Mouse (Mus musculus) lung, embryonic 16.5 days (tissue): ENCODE measurements around the gene Ghrhr. TPM values are rescaled to one million over a fixed set of nuclear protein-coding genes. Genes with fewer than 3 reads are reported as not detected.

Experiments used
- ATAC-seq: fragments of 200-750 bp; cut with Nextera tagmentation; 2 replicates; pipeline ENCODE4 v1.8.0; 2017; ENCODE audit warnings: low read depth, mild to moderate bottlenecking, moderate library complexity
- H3K27ac ChIP-seq: fragments of 300-500 bp; sonication (generic); 2 replicates; pipeline ENCODE4 v1.5.1; 2014; ENCODE audit warnings: mild to moderate bottlenecking, control low read depth, low read length
- H3K27me3 ChIP-seq: fragments of 300-500 bp; sonication (generic); 2 replicates; pipeline ENCODE4 v1.6.1; 2014; ENCODE audit warnings: low read depth, low read length, mixed read lengths; ENCODE audit not compliant: control insufficient read depth, insufficient read depth
- H3K36me3 ChIP-seq: fragments of 300-500 bp; sonication (generic); 2 replicates; pipeline ENCODE4 v1.6.1; 2014; ENCODE audit warnings: low read length; ENCODE audit not compliant: control insufficient read depth, insufficient read depth
- H3K4me1 ChIP-seq: fragments of 300-500 bp; sonication (generic); replicated peaks from 2 replicates; pipeline ENCODE4 v1.6.1; 2014; ENCODE audit warnings: low read length, mixed read lengths; ENCODE audit not compliant: control insufficient read depth, insufficient read depth
- H3K4me2 ChIP-seq: fragments of 300-500 bp; sonication (generic); 2 replicates; pipeline ENCODE4 v1.6.1; 2014; ENCODE audit warnings: low read depth, low read length, control low read depth
- H3K4me3 ChIP-seq: fragments of 300-500 bp; sonication (generic); 2 replicates; pipeline ENCODE4 v1.5.1; 2014; ENCODE audit warnings: mild to moderate bottlenecking, low read length, control low read depth
- H3K9ac ChIP-seq: fragments of 300-500 bp; sonication (generic); 2 replicates; pipeline ENCODE4 v1.6.1; 2014; ENCODE audit warnings: low read length, control low read depth
- H3K9me3 ChIP-seq: fragments of 300-500 bp; sonication (generic); 2 replicates; pipeline ENCODE4 v1.6.1; 2016; ENCODE audit warnings: low read length; ENCODE audit not compliant: control insufficient read depth
- WGBS: fragments of 180-500 bp; shearing (Covaris S2); extraction: QIAGEN DNeasy Blood & Tissue Kit; methylation state at CpG from one replicate; pipeline ENCODE4 v1.1.7; 2014; 5-methylcytosine and 5-hydroxymethylcytosine counted together
- polyA plus RNA-seq: library from polyadenylated mRNA; unstranded; fragments of >200 nt; fragmentation: Nextera tagmentation; extraction: Ambion mirVana; gene quantifications from 2 replicates; pipeline ENCODE4 v1.2.1, GENCODE M21; 2015

Ghrhr gene
- polyA plus RNA-seq: 0.10 TPM in 1 of 2 replicates, not detected in the other

GRCm38 (mm10) chr6:55376076-55376475 lies at the start of gene Ghrhr:
Gene Ghrhr, plus strand, starts transcription at chr6:55376295.
- H3K4me2 ChIP-seq: no peak within 1 kb of the TSS
- H3K9ac ChIP-seq: no peak within 1 kb of the TSS
- H3K36me3 ChIP-seq: no peaks in the 10 kb centered on the region
- no peak for ATAC-seq
- no peaks in the 10 kb centered on the region for H3K9me3 ChIP-seq
- no peaks in the 10 kb centered on the region for H3K4me1 ChIP-seq
- 79% methylated on average over 6 of the region's 6 CpGs for WGBS
- H3K27me3 ChIP-seq: no peaks in the 10 kb centered on the region
- H3K27ac ChIP-seq: no peak within 1 kb of the TSS
- H3K4me3 ChIP-seq: no peak within 1 kb of the TSS

- peaks cover 17% of the 10 kb centered on the region for H3K4me1 ChIP-seq
- no peak for ATAC-seq
- peak overlapping the region; percentile 40 for H3K27ac ChIP-seq
- 42% methylated on average over 4 of the region's 4 CpGs for WGBS
- H3K27me3 ChIP-seq: no peaks in the 10 kb centered on the region
- no peak overlapping the region for H3K9ac ChIP-seq
- H3K4me3 ChIP-seq: no peak overlapping the region
- no peak overlapping the region for H3K4me2 ChIP-seq
- no peaks in the 10 kb centered on the region for H3K36me3 ChIP-seq
- no peaks in the 10 kb centered on the region for H3K9me3 ChIP-seq
Measured at GRCm38 (mm10) chr6:55326299-55326698, 49.8 kb upstream of the Ghrhr start.

GRCm38 (mm10) chr6:55327326-55327725 lies 48.8 kb upstream of the Ghrhr start:
- H3K27ac ChIP-seq: peak overlapping the region; percentile 40
- 40% methylated on average over 13 of the region's 13 CpGs for WGBS

GRCm38 (mm10) chr6:55328179-55328578 lies 47.9 kb upstream of the Ghrhr start:
- Histone ChIP-seq H3K27me3 (no peaks in the 10 kb centered on the region), H3K9me3 (no peaks in the 10 kb centered on the region), H3K4me1 (peaks cover 24% of the 10 kb centered on the region), H3K36me3 (no peaks in the 10 kb centered on the region), H3K4me2 (no peak overlapping the region), H3K9ac (no peak overlapping the region), H3K4me3 (no peak overlapping the region), H3K27ac (peak overlapping the region; percentile 15; the same call in 1 of the 2 replicates)
- ATAC-seq: no peak
- 68% methylated on average over 4 of the region's 4 CpGs for WGBS

More at GRCm38 (mm10) chr6:55327326-55327725, 48.8 kb upstream of the Ghrhr start:
- Histone ChIP-seq H3K9ac (no peak overlapping the region), H3K4me1 (peaks cover 20% of the 10 kb centered on the region), H3K9me3 (no peaks in the 10 kb centered on the region), H3K36me3 (no peaks in the 10 kb centered on the region), H3K4me3 (no peak overlapping the region), H3K4me2 (no peak overlapping the region), H3K27me3 (no peaks in the 10 kb centered on the region)
- peak; percentile 71 for ATAC-seq

- H3K9ac ChIP-seq: no peak overlapping the region
- H3K27ac ChIP-seq: no peak overlapping the region
- H3K4me3 ChIP-seq: no peak overlapping the region
- H3K36me3 ChIP-seq: no peaks in the 10 kb centered on the region
- peaks cover 30% of the 10 kb centered on the region for H3K4me1 ChIP-seq
- H3K27me3 ChIP-seq: no peaks in the 10 kb centered on the region
- no peak for ATAC-seq
- WGBS: 52% methylated on average over 6 of the region's 6 CpGs
- H3K9me3 ChIP-seq: no peaks in the 10 kb centered on the region
- no peak overlapping the region for H3K4me2 ChIP-seq
Measured at GRCm38 (mm10) chr6:55331315-55331714, 44.8 kb upstream of the Ghrhr start.

GRCm38 (mm10) chr6:55332100-55332772 lies 43.9 kb upstream of the Ghrhr start:
- Histone ChIP-seq H3K4me3 (no peak overlapping the region), H3K27ac (peak overlapping the region; percentile 28), H3K27me3 (no peaks in the 10 kb centered on the region), H3K9me3 (no peaks in the 10 kb centered on the region), H3K9ac (no peak overlapping the region), H3K36me3 (no peaks in the 10 kb centered on the region), H3K4me2 (no peak overlapping the region), H3K4me1 (peaks cover 39% of the 10 kb centered on the region)
- 56% methylated on average over 5 of the region's 5 CpGs for WGBS
- no peak for ATAC-seq

- Histone ChIP-seq H3K4me2 (no peak overlapping the region), H3K36me3 (no peaks in the 10 kb centered on the region), H3K9me3 (no peaks in the 10 kb centered on the region), H3K27ac (peak overlapping the region; percentile 28), H3K27me3 (no peaks in the 10 kb centered on the region), H3K9ac (no peak overlapping the region), H3K4me1 (peaks cover 40% of the 10 kb centered on the region), H3K4me3 (no peak overlapping the region)
- 64% methylated on average over 6 of the region's 6 CpGs for WGBS
- ATAC-seq: peak; percentile 36
Measured at GRCm38 (mm10) chr6:55332773-55333109, 43.4 kb upstream of the Ghrhr start.

- Histone ChIP-seq H3K27me3 (no peaks in the 10 kb centered on the region), H3K4me1 (peaks cover 46% of the 10 kb centered on the region), H3K36me3 (no peaks in the 10 kb centered on the region), H3K4me3 (peak within 1 kb of the TSS; percentile 24), H3K27ac (peak within 1 kb of the TSS; percentile 28), H3K9ac (peak within 1 kb of the TSS; percentile 46), H3K9me3 (no peaks in the 10 kb centered on the region), H3K4me2 (peak within 1 kb of the TSS; percentile 27)
- WGBS: 7% methylated on average over 12 of the region's 12 CpGs
- peak; percentile 90 for ATAC-seq
Measured at GRCm38 (mm10) chr6:55335989-55336514, 40.0 kb upstream of the Ghrhr start, which contains the start of gene Aqp1. Gene Aqp1, plus strand, starts transcription at chr6:55336432.

- ATAC-seq: no peak
- Histone ChIP-seq H3K4me3 (peak overlapping the region; percentile 24), H3K4me1 (peaks cover 52% of the 10 kb centered on the region), H3K36me3 (no peaks in the 10 kb centered on the region), H3K9me3 (no peaks in the 10 kb centered on the region), H3K27me3 (no peaks in the 10 kb centered on the region), H3K27ac (no peak overlapping the region), H3K9ac (peak overlapping the region; percentile 26), H3K4me2 (peak overlapping the region; percentile 27)
- WGBS: 76% methylated on average over 5 of the region's 5 CpGs
Measured at GRCm38 (mm10) chr6:55337242-55337641, 38.9 kb upstream of the Ghrhr start.
